Mouse (Mus musculus) limb, embryonic 15.5 days (tissue): ENCODE data around the gene Taf6. TPM values are rescaled to one million over a fixed set of nuclear protein-coding genes. Genes with fewer than 3 reads are reported as not detected.

Experiments used
- ATAC-seq: fragments of 200-750 bp; cut with Nextera tagmentation; 2 replicates; pipeline ENCODE4 v1.8.0; 2017; ENCODE audit warnings: low read depth, moderate TSS enrichment; ENCODE audit not compliant: insufficient number of reproducible peaks, low FRiP score, low TSS enrichment
- H3K27ac ChIP-seq: fragments of 300-500 bp; sonication (generic); 2 replicates; pipeline ENCODE4 v1.5.1; 2015; ENCODE audit warnings: moderate library complexity, mild to moderate bottlenecking, inconsistent platforms
- H3K27me3 ChIP-seq: fragments of 300-500 bp; sonication (generic); 2 replicates; pipeline ENCODE4 v1.6.1; 2015; ENCODE audit warnings: inconsistent platforms
- H3K36me3 ChIP-seq: fragments of 300-500 bp; sonication (generic); 2 replicates; pipeline ENCODE4 v1.6.1; 2015; ENCODE audit warnings: inconsistent platforms
- H3K4me1 ChIP-seq: fragments of 300-500 bp; sonication (generic); 2 replicates; pipeline ENCODE4 v1.6.1; 2015; ENCODE audit warnings: inconsistent platforms
- H3K4me2 ChIP-seq: fragments of 300-500 bp; sonication (generic); 2 replicates; pipeline ENCODE4 v1.6.1; 2015; ENCODE audit warnings: mild to moderate bottlenecking, inconsistent platforms
- H3K4me3 ChIP-seq: fragments of 300-500 bp; sonication (generic); 2 replicates; pipeline ENCODE4 v1.5.1; 2015; ENCODE audit warnings: mild to moderate bottlenecking, inconsistent platforms
- H3K9ac ChIP-seq: fragments of 300-500 bp; sonication (generic); 2 replicates; pipeline ENCODE4 v1.6.1; 2015; ENCODE audit warnings: inconsistent platforms
- H3K9me3 ChIP-seq: fragments of 300-500 bp; sonication (generic); 2 replicates; pipeline ENCODE4 v1.6.1; 2016; ENCODE audit warnings: inconsistent platforms
- WGBS: fragments of 180-500 bp; shearing (Covaris S2); methylation state at CpG from one replicate; pipeline ENCODE4 v1.1.7; 2015; 5-methylcytosine and 5-hydroxymethylcytosine counted together
- polyA plus RNA-seq: library from polyadenylated mRNA; unstranded; fragments of >200 nt; fragmentation: Nextera tagmentation; extraction: Ambion mirVana; gene quantifications from 2 replicates; pipeline ENCODE4 v1.2.1, GENCODE M21; 2015

Gene Taf6
- polyA plus RNA-seq, 1 experiment from 2014 or later = 74.8 TPM

- no peak for ATAC-seq
- Histone ChIP-seq H3K4me3 (no peak overlapping the region), H3K9me3 (no peaks in the 10 kb centered on the region), H3K27me3 (no peaks in the 10 kb centered on the region), H3K36me3 (no peaks in the 10 kb centered on the region), H3K27ac (no peak overlapping the region), H3K9ac (no peak overlapping the region), H3K4me2 (no peak overlapping the region), H3K4me1 (no peaks in the 10 kb centered on the region)
- WGBS = 85% methylated on average over 4 of the region's 4 CpGs
These were observed 20.6 kb upstream of the Taf6 start for GRCm38 (mm10) chr5:138207873-138208272.

- Histone ChIP-seq H3K9ac (no peak overlapping the region), H3K4me3 (no peak overlapping the region), H3K27ac (no peak overlapping the region), H3K4me1 (no peaks in the 10 kb centered on the region), H3K9me3 (no peaks in the 10 kb centered on the region), H3K36me3 (no peaks in the 10 kb centered on the region), H3K27me3 (no peaks in the 10 kb centered on the region), H3K4me2 (no peak overlapping the region)
- WGBS = 86% methylated on average over 1 of the region's 1 CpGs
- no peak for ATAC-seq
These were observed 20.0 kb upstream of the Taf6 start for GRCm38 (mm10) chr5:138207253-138207652.

GRCm38 (mm10) chr5:138202086-138202485, 14.8 kb upstream of the Taf6 start:
- Histone ChIP-seq H3K27me3 (no peaks in the 10 kb centered on the region), H3K27ac (no peak overlapping the region), H3K4me2 (no peak overlapping the region), H3K4me3 (no peak overlapping the region), H3K9me3 (no peaks in the 10 kb centered on the region), H3K9ac (no peak overlapping the region), H3K36me3 (no peaks in the 10 kb centered on the region), H3K4me1 (no peaks in the 10 kb centered on the region)
- no peak for ATAC-seq
- WGBS = 87% methylated on average over 3 of the region's 3 CpGs

- Histone ChIP-seq H3K4me1 (peaks cover 7% of the 10 kb centered on the region; the same call in 1 of the 2 replicates), H3K9ac (no peak overlapping the region), H3K27me3 (no peaks in the 10 kb centered on the region), H3K36me3 (no peaks in the 10 kb centered on the region), H3K4me3 (no peak overlapping the region), H3K4me2 (no peak overlapping the region), H3K27ac (no peak overlapping the region), H3K9me3 (no peaks in the 10 kb centered on the region)
- WGBS = 7% methylated on average over 1 of the region's 1 CpGs
- no peak for ATAC-seq
These were observed 12.3 kb upstream of the Taf6 start for GRCm38 (mm10) chr5:138199576-138199975.

- Histone ChIP-seq H3K27ac (no peak overlapping the region), H3K36me3 (peaks cover 25% of the 10 kb centered on the region), H3K9ac (no peak overlapping the region), H3K4me3 (peak overlapping the region; percentile 74; the same call in 1 of the 2 replicates), H3K27me3 (no peaks in the 10 kb centered on the region), H3K4me1 (peaks cover 7% of the 10 kb centered on the region), H3K9me3 (no peaks in the 10 kb centered on the region), H3K4me2 (peak overlapping the region; percentile 78)
- ATAC-seq = no peak
- 69% methylated on average over 7 of the region's 7 CpGs for WGBS
These were observed 8.2 kb upstream of the Taf6 start for GRCm38 (mm10) chr5:138195463-138195862.

GRCm38 (mm10) chr5:138194755-138195345, 7.6 kb upstream of the Taf6 start:
- Histone ChIP-seq H3K27ac (peak overlapping the region; percentile 89), H3K27me3 (no peaks in the 10 kb centered on the region), H3K9me3 (no peaks in the 10 kb centered on the region), H3K4me2 (peak overlapping the region; percentile 78), H3K4me3 (peak overlapping the region; percentile 74), H3K9ac (peak overlapping the region; percentile 90), H3K4me1 (peaks cover 7% of the 10 kb centered on the region), H3K36me3 (peaks cover 31% of the 10 kb centered on the region)
- ATAC-seq = peak; percentile 56; the same call in 1 of the 2 replicates
- 2% methylated on average over 29 of the region's 29 CpGs for WGBS

GRCm38 (mm10) chr5:138193771-138194727, 6.8 kb upstream of the Taf6 start, which contains the start of gene Mblac1:
Gene Mblac1 (plus strand): TSS chr5:138194314.
- peak; percentile 81 for ATAC-seq
- WGBS = 7% methylated on average over 54 of the region's 54 CpGs

GRCm38 (mm10) chr5:138187661-138188306, 533 bp upstream of the Taf6 start:
- Histone ChIP-seq H3K36me3 (peaks cover 47% of the 10 kb centered on the region), H3K27ac (peak overlapping the region; percentile 84), H3K27me3 (no peaks in the 10 kb centered on the region), H3K9me3 (no peaks in the 10 kb centered on the region), H3K4me2 (peak overlapping the region; percentile 74), H3K4me1 (peaks cover 17% of the 10 kb centered on the region), H3K9ac (peak overlapping the region; percentile 67), H3K4me3 (peak overlapping the region; percentile 77)
- under 1% methylated on average over 10 of the region's 10 CpGs for WGBS
- peak; percentile 77 for ATAC-seq

More at GRCm38 (mm10) chr5:138193771-138194727, 6.8 kb upstream of the Taf6 start, which contains the start of gene Mblac1:
- Histone ChIP-seq H3K27ac (peak within 1 kb of the TSS; percentile 89), H3K4me1 (peaks cover 7% of the 10 kb centered on the region), H3K36me3 (peaks cover 35% of the 10 kb centered on the region), H3K9ac (peak within 1 kb of the TSS; percentile 90), H3K27me3 (no peaks in the 10 kb centered on the region), H3K4me3 (peak within 1 kb of the TSS; percentile 74), H3K9me3 (no peaks in the 10 kb centered on the region), H3K4me2 (peak within 1 kb of the TSS; percentile 78)

- Histone ChIP-seq H3K4me2 (peak overlapping the region; percentile 88; the same call in 1 of the 2 replicates), H3K27ac (no peak overlapping the region), H3K4me3 (peak overlapping the region; percentile 83; the same call in 1 of the 2 replicates), H3K9me3 (no peaks in the 10 kb centered on the region), H3K27me3 (no peaks in the 10 kb centered on the region), H3K36me3 (peaks cover 53% of the 10 kb centered on the region), H3K4me1 (peaks cover 13% of the 10 kb centered on the region), H3K9ac (no peak overlapping the region)
- ATAC-seq = no peak
- WGBS = 72% methylated on average over 3 of the region's 3 CpGs
These were observed 14.0 kb downstream of the Taf6 start for GRCm38 (mm10) chr5:138173217-138173616.

- peak within 1 kb of the TSS; percentile 94 for H3K27ac ChIP-seq
- ATAC-seq = peak; percentile 91
- H3K4me1 ChIP-seq = peaks cover 13% of the 10 kb centered on the region
- no peaks in the 10 kb centered on the region for H3K9me3 ChIP-seq
- peaks cover 53% of the 10 kb centered on the region for H3K36me3 ChIP-seq
- WGBS = under 1% methylated on average over 54 of the region's 54 CpGs
- H3K4me3 ChIP-seq = peak within 1 kb of the TSS; percentile 83
- H3K4me2 ChIP-seq = peak within 1 kb of the TSS; percentile 88
- H3K9ac ChIP-seq = peak within 1 kb of the TSS; percentile 71
- no peaks in the 10 kb centered on the region for H3K27me3 ChIP-seq
These were observed 15.4 kb downstream of the Taf6 start, which contains the start of the genes Ap4m1 and Mcm7 for GRCm38 (mm10) chr5:138171695-138172491. Gene Ap4m1 (plus strand): TSS chr5:138172002. Gene Mcm7 (minus strand): TSS chr5:138172422.
